Mouse (Mus musculus): Measurements from ENCODE around the gene Ripply2.

Gene Ripply2

GRCm38 (mm10) chr9:87021778-87022523 is 6.6 kb downstream of the Ripply2 start, which contains the start of gene Cyb5r4:
Gene Cyb5r4 (plus strand): TSS chr9:87022014.
- DNase-seq (ENCODE audit: inconsistent age in 2 of 2, low spot score in 1 of 2), result peak; percentile 96 to 99

GRCm38 (mm10) chr9:87025764-87026163 is 10.4 kb downstream of the Ripply2 start:
- no peak for DNase-seq (ENCODE audit: inconsistent age in 2 of 2, low spot score in 1 of 2)

- peak; percentile 45 to 85 for DNase-seq (ENCODE audit: inconsistent age in 2 of 2, low spot score in 1 of 2)
These were observed 12.2 kb downstream of the Ripply2 start for GRCm38 (mm10) chr9:87027423-87028084.

- peak in 1 of 2 experiments; percentile 55 for DNase-seq (ENCODE audit: inconsistent age in 2 of 2, low spot score in 1 of 2)
These were observed 16.9 kb downstream of the Ripply2 start for GRCm38 (mm10) chr9:87032196-87032595.

- DNase-seq (ENCODE audit: inconsistent age in 2 of 2, low spot score in 1 of 2), result no peak
These were observed 19.7 kb downstream of the Ripply2 start for GRCm38 (mm10) chr9:87034831-87035580.

GRCm38 (mm10) chr9:87049425-87049824 is 34.1 kb downstream of the Ripply2 start:
- DNase-seq (ENCODE audit: inconsistent age in 2 of 2, low spot score in 1 of 2), result no peak

GRCm38 (mm10) chr9:87055547-87056235 is 40.4 kb downstream of the Ripply2 start:
- DNase-seq (ENCODE audit: inconsistent age in 2 of 2, low spot score in 1 of 2), result no peak

GRCm38 (mm10) chr9:87062337-87062736 is 47.0 kb downstream of the Ripply2 start:
- no peak for DNase-seq (ENCODE audit: inconsistent age in 2 of 2, low spot score in 1 of 2)

- no peak for DNase-seq (ENCODE audit: inconsistent age in 2 of 2, low spot score in 1 of 2)
These were observed 52.8 kb downstream of the Ripply2 start for GRCm38 (mm10) chr9:87068160-87068559.
